Mouse (Mus musculus) erythroblast, adult 5-6 weeks (primary cell): ENCODE data around the gene Gm960. TPM values are rescaled to one million over a fixed set of nuclear protein-coding genes. Genes with fewer than 3 reads are reported as not detected.

Experiments
- ATAC-seq: replicated peaks from 2 replicates; pipeline ENCODE4 v1.8.0; 2016; ENCODE audit warnings: moderate number of reproducible peaks, mild to moderate bottlenecking, moderate TSS enrichment, inconsistent platforms; ENCODE audit not compliant: poor library complexity, low FRiP score, severe bottlenecking
- total RNA-seq, 2 experiments: library from RNA; stranded (forward) in 1 of 2; stranded (reverse) in 1 of 2; fragments of 150-400 nt in 1 of 2; fragments of 200-764, 138-1000 nt in 1 of 2; gene quantifications; 2 replicates each; pipeline versions ENCODE4 v1.2.3 to v1.2.4; 2015 to 2017; ENCODE audit warnings: low replicate concordance in 2 of 2

Gene Gm960
- not detected in 2 replicates for total RNA-seq (2015; ENCODE audit: low replicate concordance)
- 0.56 TPM in 1 of 2 replicates, not detected in the other for total RNA-seq (2017; ENCODE audit: low replicate concordance)

- ATAC-seq, result no peak
Observed at GRCm38 (mm10) chr19:4698205-4698677, at the start of gene Gm960. Gene Gm960 (minus strand): TSS chr19:4698668.

GRCm38 (mm10) chr19:4747631-4748312 is 49.3 kb upstream of the Gm960 start:
- ATAC-seq, result no peak

DNA sequence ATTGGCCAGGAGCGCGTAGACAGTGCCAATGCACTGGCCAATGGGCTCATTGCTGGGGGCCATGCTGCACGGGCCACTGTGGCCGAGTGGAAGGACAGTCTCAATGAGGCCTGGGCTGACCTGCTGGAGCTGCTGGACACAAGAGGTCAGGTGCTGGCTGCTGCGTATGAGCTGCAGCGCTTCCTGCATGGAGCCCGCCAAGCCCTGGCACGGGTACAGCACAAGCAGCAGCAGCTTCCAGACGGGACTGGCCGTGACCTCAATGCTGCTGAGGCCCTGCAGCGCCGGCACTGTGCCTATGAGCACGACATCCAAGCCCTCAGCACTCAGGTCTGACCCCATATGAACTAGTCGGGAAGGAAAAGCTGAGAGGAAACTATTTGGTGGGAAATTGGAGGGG is 48.1 kb upstream of the Gm960 start:
- ATAC-seq, result no peak

- ATAC-seq, result no peak
Observed at GRCm38 (mm10) chr19:4745681-4746080, 47.2 kb upstream of the Gm960 start.

- ATAC-seq, result no peak
Observed at GRCm38 (mm10) chr19:4745057-4745456, 46.6 kb upstream of the Gm960 start.

DNA sequence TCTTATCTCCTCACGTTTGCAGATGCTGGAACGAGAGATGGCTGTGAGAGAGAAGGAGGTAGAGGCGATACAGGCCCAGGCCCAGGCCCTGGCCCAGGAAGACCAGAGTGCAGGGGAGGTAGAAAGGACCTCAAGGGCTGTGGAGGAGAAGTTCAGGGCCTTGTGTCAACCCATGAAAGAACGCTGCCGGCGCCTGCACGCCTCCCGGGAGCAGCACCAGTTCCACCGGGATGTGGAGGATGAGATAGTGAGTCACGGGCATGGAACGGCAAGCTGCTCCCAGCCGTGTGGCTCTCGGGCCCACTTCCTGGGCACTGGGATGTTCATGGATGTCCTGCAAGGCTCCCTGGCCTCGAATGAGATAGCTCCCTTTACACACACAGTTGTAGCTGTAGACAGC is 45.6 kb upstream of the Gm960 start:
- no peak for ATAC-seq

- no peak for ATAC-seq
Observed at GRCm38 (mm10) chr19:4743524-4743923, 45.1 kb upstream of the Gm960 start.

DNA sequence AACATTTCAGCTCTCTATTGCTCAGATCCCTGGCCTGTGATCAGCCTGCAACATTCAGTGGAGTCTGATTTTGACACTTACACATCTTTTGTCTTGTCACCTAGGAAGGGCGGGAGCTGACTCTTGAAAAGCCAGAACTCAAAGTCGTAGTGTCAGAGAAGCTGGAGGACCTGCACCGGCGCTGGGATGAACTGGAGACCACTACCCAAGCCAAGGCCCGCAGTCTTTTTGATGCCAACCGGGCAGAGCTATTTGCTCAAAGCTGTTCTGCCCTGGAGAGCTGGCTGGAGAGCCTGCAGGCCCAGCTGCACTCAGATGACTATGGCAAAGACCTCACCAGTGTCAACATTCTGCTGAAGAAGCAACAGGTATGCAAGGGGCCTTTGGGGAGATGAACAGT is 43.8 kb upstream of the Gm960 start:
- ATAC-seq, result no peak

DNA sequence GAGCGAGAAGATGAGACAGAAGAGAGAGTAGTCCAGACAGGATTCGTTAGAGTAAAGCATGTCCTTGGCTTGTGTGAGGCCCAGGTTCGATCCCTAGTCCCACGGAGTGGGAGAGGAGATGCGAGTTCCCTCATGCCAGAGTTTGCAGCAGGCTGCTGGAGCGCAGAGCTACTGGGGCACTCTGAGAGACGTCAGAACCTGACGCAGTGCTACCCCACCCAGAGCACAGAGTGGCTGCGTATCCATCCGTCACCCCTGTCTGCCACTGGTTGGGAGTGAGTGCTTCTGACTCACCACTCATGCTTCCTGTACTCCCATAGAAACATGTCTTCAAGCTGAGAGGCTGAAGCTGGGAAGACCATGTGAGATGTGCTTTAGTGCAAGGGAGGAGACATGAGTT is 43.0 kb upstream of the Gm960 start:
- ATAC-seq, result no peak

GRCm38 (mm10) chr19:4739762-4740161 is 41.3 kb upstream of the Gm960 start:
- ATAC-seq, result no peak

GRCm38 (mm10) chr19:4739053-4739452 is 40.6 kb upstream of the Gm960 start:
- ATAC-seq, result no peak

GRCm38 (mm10) chr19:4737866-4738265 is 39.4 kb upstream of the Gm960 start:
- ATAC-seq, result no peak

- no peak for ATAC-seq
Observed at GRCm38 (mm10) chr19:4733052-4733451, 34.6 kb upstream of the Gm960 start.

DNA sequence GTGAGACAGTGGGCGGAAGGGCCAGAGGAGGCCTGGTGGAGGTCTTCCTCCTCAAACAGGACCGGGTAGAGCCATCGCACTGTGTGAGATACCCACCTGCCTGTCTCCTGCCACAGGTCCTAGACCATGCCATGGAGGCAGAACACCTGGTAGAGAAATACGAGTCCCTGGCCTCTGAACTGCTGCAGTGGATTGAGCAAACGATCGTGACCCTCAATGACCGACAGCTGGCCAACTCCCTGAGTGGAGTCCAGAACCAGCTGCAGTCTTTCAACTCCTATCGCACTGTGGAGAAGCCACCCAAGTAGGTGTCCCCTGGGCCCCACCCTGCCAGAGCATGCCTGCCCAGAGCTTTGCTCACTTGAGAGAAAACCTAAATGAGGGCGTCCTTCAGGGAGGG is 30.7 kb upstream of the Gm960 start:
- no peak for ATAC-seq

GRCm38 (mm10) chr19:4720671-4721244 is 22.3 kb upstream of the Gm960 start:
- ATAC-seq, result no peak

- no peak for ATAC-seq
Observed at GRCm38 (mm10) chr19:4720112-4720511, 21.6 kb upstream of the Gm960 start.

GRCm38 (mm10) chr19:4719351-4719764 is 20.9 kb upstream of the Gm960 start:
- ATAC-seq, result no peak

DNA sequence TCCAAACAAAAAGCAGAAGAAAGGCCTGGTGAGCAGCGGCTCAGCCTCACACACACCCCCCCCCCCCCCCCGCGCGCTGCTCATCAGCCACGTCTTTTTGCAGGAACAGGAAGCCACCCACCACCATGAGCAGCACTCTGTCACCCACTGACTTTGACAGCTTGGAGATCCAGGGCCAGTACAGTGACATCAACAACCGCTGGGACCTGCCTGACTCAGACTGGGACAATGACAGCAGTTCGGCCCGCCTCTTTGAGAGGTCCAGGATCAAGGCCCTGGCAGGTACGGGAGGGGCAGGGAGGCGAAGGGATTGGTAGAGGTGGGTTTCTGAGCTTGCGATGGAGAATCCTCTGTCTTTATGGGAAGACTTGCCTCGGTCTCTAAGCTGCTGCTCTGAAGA is 20.2 kb upstream of the Gm960 start:
- ATAC-seq, result no peak

GRCm38 (mm10) chr19:4717281-4717680 is 18.8 kb upstream of the Gm960 start:
- ATAC-seq, result no peak

DNA sequence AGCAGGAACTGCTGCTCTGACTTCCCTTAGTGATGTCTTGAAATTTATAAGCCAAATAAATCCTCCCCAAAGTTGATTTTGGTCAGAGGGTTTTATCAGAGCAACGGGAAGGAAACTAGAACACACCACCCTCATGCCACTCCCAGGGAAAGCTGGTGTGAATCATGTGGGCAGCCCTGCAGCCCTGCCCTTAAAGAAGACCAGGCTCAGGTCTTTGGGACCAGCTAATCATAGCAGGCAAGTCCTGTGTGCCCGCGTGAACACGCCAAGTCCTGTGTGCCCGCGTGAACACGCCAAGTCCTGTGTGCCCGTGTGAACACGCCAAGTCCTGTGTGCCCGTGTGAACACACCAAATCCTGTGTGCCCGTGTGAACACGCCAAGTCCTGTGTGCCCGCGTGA is 18.3 kb upstream of the Gm960 start:
- ATAC-seq, result no peak

DNA sequence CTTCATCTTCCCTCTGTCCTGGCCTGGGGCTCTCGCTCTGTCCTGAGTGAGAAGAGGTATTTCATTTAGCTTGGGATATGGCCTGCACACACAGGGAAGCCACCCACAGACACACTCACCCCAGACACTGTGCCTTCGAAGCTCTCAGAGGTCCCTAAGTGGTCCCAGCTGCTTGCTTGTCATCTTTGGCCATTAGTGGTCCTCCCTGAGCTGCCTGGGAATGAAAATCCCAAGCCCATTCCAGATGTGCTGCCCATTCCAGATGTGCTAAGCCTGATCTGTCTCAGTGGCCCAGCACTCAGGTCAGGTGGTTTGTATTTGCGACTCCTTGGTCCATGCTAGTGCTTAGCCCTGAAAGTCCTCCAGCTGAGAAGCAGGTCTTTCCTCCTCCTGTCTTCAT is 15.4 kb upstream of the Gm960 start:
- ATAC-seq, result no peak
